Mouse (Mus musculus) embryonic fibroblast, embryonic 13.5 days (primary cell): ENCODE data around the gene Gm17374.

Source experiments
- CTCF ChIP-seq: IDR thresholded peaks from 2 replicates; pipeline ENCODE4 v1.5.1; 2011; ENCODE audit warnings: mild to moderate bottlenecking, control low read depth, low read length, moderate library complexity, borderline replicate concordance; ENCODE audit not compliant: insufficient read depth
- POLR2A ChIP-seq: IDR thresholded peaks from 2 replicates; pipeline ENCODE4 v1.6.1; 2011; ENCODE audit warnings: low read depth, mild to moderate bottlenecking, control low read depth, low read length, moderate library complexity

GRCm38 (mm10) chr2:140163351-140163854 lies 11.6 kb downstream of the Gm17374 start:
- TF ChIP-seq CTCF (no peak), POLR2A (no peak)
